In genomic region chr17:7814433-7814832, GRCm38 (mm10) we compare ENCODE assay signal across 21 mouse cellular contexts. TPM values are rescaled to one million over a fixed set of nuclear protein-coding genes. Genes with fewer than 3 reads are reported as not detected.
"Had no signal": no experiment of that assay in that cellular context is flagged by ENCODE, and none has a peak within 500 bp of the region (broad histone marks: within the 10 kb centered on the region; RNA-seq: fewer than 3 reads in every experiment).

No protein-coding gene starts in this region.

- H3K36me3 ChIP-seq: midbrain, embryonic 10.5 days; midbrain, embryonic 12.5 days; neural tube, embryonic 13.5 days; neural tube, embryonic 15.5 days had no signal

- H3K9ac ChIP-seq: lung, embryonic 14.5 days; midbrain, embryonic 12.5 days; neural tube, embryonic 13.5 days; neural tube, embryonic 15.5 days had no signal

- H3K4me2 ChIP-seq: lung, embryonic 14.5 days; midbrain, embryonic 12.5 days; neural tube, embryonic 13.5 days; neural tube, embryonic 15.5 days had no signal

- H3K27me3 ChIP-seq: midbrain, embryonic 12.5 days; neural tube, embryonic 13.5 days; neural tube, embryonic 15.5 days had no signal

- DNase-seq: lung, adult 18-20 months; lung, embryonic 14.5 days; lung, postnatal 10 days; lung, postnatal 4 days; midbrain, embryonic 14.5 days; retina, postnatal 1 day; right cerebral cortex, adult 18-20 months; right cerebral cortex, postnatal 25 days; right cerebral cortex, postnatal 4 days; spleen, adult 18-20 months; thymus, adult 2 months; thymus, postnatal 25 days; thymus, postnatal 4 days had no signal

- H3K27ac ChIP-seq: midbrain, embryonic 10.5 days; midbrain, embryonic 12.5 days; neural tube, embryonic 13.5 days; neural tube, embryonic 15.5 days had no signal

- H3K4me3 ChIP-seq: midbrain, embryonic 10.5 days; midbrain, embryonic 12.5 days; myocyte; neural tube, embryonic 13.5 days; neural tube, embryonic 15.5 days had no signal

- ATAC-seq: midbrain, embryonic 16.5 days had no signal

- H3K4me1 ChIP-seq: midbrain, embryonic 10.5 days; midbrain, embryonic 12.5 days; neural tube, embryonic 13.5 days had no signal

- H3K9me3 ChIP-seq: midbrain, embryonic 10.5 days; midbrain, embryonic 12.5 days; neural tube, embryonic 13.5 days; neural tube, embryonic 15.5 days had no signal

RNA-seq across cellular contexts. Expression of gene Fndc1, which starts 12.7 kb away (rescaled TPM):
- total RNA-seq: megakaryocyte, adult 5-6 weeks; megakaryocyte-erythroid progenitor cell, adult 5-6 weeks had no signal
